Comparison of ENCODE assay signal across 1 mouse cellular context in genomic region chr2:91923415-91924337, GRCm38 (mm10).
TF ChIP-seq lines count a peak whose summit lies in the region.

No protein-coding gene starts in this region.

TF ChIP-seq in MEL, 35 proteins besides CTCF, POLR2A, EP300 and RAD21 (continued from another document):
- TF ChIP-seq SMC3 (IDR thresholded peaks at IDR 0.05; ENCODE audit: low read depth, low read length) = peak; percentile 78
- no peak for TF ChIP-seq ZMIZ1 (IDR thresholded peaks at IDR 0.05; ENCODE audit: low read depth, low read length)
- peak; percentile 70; the same call in 1 of the 2 replicates for TF ChIP-seq MYC (IDR thresholded peaks at IDR 0.05; ENCODE audit: low read depth, low read length)
